Mouse (Mus musculus) embryo, embryonic 11 days (tissue): ENCODE measurements around the gene Runx2.

Experiments used
- DNase-seq: peaks from one replicate; pipeline ENCODE4 v3.0.0-alpha.2; 2015

The Runx2 gene

DNA sequence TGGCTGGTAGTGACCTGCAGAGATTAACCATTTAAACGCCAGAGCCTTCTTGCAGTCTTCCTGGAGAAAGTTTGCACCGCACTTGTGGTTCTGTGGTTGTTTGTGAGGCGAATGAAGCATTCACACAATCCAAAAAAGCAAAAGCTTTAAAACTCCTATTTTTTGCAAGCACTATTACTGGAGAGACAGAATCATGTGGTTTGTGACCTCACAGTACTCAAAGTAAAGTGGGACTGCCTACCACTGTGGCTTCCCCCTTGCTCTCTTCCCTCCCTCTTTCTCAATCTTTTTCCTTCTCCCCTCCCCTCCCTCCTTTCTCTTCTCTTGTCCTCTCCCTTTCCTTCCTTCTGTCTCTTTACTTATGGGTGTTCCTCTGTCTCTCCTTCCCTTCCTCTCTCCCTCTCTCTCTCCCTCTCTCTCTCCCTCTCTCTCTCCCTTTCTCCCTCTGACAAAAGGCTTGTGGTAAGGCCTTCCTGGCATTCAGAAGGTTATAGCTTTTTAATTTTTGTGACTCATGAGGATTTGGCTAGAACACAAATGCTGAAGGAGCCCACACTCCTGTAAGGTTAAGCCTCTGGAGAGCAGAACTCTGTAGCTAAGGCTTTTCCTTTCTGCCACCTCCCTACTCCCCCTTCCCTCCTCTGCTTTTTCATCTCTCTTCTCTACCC, at the start of gene Runx2:
Gene Runx2 (minus strand): TSS at position 290 of the 668 bp plus-strand sequence.
- DNase-seq, result no peak

DNA sequence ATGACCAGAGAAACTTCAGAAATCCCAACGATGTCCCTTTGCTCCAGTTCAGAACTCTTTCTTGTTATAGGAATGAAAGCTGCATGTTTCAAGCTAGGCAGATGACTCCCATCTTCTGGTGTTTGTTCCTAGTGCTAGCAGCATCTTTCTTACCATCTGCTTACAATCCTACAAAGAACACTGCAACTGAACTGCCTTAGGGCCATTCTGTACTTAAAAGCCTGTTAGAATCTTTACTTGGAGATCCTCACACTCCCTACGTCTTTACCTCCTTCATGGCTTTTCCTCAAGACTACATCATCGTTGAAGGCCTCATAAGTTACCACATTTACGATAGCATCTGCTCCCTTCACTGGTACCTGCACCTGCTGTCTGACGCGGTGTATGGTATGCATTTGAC, 48.6 kb upstream of the Runx2 start:
- no peak for DNase-seq

GRCm38 (mm10) chr17:44842184-44842583, 27.6 kb upstream of the Runx2 start:
- no peak for DNase-seq

DNA sequence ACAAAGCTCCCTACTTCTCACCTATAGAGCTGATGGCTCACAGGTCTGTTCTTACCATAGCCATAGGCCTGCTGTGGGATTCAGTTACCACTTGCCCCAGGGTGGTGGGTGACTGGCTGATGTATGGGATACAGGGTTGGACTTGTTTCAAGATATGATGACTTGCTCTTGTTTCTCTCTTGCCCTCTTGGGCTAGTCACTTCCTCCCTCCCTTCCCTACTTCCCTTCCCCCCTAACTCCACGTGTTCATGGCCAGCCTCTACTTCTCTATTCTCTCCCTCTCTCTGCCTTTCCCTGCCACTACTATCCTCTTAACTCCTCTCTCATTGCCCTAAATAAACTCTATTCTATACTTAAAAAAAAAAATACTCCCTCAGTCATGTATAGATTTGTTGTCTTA, 16.6 kb upstream of the Runx2 start:
- no peak for DNase-seq

GRCm38 (mm10) chr17:44829587-44829986, 15.0 kb upstream of the Runx2 start:
- no peak for DNase-seq

DNA sequence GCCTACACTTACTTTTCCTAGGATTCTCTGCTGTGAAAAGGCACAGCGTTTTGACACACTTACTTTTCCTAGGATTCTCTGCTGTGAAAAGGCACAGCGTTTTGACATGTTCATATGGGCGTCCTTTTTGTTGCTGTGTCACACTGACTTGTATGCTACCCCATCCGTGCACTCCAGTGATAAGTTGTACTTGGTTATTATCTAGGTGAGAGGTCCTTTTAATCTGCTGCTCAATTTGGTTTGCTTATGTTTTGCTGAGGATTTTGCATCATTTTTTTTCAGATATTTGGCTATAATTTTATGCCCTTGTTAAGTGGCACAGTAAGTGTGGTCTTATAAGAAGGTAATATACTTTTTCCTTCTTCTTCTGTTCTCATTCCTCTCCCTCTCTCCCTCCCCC, 13.4 kb upstream of the Runx2 start:
- no peak for DNase-seq

DNA sequence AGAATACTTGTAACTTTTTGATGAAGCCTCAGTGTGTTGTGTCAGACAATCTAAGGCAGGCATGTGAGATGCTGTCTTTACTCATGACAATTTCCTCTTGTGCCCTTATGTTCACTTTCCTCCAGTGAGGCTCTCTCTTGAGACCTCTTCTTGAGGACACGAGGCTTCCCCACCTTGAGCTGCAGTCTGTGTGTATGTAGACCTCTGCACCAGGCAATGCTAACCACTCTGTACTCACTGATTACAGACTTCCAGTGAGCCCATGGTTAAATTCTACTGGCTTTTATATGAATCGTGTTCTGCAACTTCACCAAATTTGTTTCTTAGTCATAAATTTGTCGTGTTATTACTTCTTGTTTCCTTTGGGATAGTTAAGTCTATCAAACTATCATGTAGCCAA, 12.5 kb upstream of the Runx2 start:
- no peak for DNase-seq

GRCm38 (mm10) chr17:44821940-44822339, 7.3 kb upstream of the Runx2 start:
- DNase-seq, result no peak

GRCm38 (mm10) chr17:44819816-44820215, 5.2 kb upstream of the Runx2 start:
- no peak for DNase-seq

- DNase-seq, result no peak
Measured at GRCm38 (mm10) chr17:44818825-44819224, 4.2 kb upstream of the Runx2 start.

DNA sequence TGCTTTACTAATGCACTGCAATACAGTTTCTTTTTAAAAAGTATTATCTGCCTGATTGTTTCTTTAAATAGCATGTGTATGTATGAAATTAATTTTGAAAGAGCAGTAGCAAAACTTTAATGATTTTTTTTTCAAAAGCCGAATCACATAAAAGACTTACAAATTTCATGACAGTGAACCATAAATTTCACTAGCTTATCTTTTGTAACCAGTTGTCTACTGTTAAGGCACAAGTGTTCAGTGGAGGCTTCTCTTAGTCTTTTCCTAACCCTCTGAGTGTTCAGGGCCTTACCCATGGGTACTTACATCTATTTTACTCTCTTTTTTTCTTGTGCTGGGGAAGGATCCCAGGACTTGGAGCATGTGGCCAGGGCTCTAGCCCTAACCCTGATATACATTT, 7.6 kb downstream of the Runx2 start:
- no peak for DNase-seq

DNA sequence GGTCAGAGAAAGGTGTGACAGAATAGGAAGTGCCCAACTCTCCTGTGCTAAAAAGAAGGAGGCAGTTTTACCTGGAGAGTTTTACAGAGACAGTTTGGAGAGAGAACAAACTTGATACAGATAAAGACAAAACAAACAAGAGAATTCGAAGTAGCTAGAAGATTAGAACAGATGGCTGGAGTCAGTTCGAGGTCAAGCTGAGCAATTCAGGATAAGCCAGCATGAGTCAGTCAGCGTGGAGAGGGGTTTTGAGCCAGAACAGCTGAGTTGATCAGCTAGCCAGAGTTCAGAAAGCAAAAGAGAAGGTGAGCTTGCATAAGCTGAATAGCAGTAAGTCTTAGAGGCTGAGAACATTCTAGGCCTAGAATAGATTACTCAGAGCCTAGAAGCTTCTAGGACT, 17.3 kb downstream of the Runx2 start:
- DNase-seq, result no peak

DNA sequence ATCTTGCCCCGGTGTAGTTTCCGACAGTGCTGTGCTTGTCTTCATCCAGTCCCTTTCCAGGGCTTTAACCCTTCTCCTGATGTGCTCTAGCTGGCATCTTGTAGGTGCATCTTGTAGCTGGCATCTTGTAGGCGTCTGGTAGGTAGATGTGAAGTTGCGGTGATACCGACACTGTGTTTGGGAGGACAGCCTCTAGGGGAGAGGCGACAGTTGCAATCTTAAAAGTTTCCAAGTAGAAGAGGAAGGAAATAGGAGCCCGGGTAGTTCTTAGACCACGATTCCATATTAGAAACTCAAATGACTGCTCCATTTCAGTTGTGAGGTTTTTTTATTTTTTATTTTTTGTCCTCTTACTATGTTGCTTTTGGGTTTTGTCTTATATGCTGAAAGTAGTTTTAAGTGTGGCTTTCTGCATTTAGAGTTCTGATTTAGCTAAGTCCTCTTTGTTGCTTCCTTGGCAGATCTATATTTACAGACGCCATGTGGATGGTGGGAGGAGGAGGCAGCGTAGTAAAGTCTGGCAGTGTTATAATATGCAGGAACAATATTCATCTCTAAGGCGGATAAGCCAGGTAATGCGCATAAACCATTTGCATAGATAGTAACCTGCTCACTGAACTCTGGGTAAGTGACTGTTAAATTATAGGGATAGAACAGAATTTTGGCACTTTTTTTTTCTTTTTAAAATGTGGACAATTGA, 22.2 kb downstream of the Runx2 start:
- no peak for DNase-seq

DNA sequence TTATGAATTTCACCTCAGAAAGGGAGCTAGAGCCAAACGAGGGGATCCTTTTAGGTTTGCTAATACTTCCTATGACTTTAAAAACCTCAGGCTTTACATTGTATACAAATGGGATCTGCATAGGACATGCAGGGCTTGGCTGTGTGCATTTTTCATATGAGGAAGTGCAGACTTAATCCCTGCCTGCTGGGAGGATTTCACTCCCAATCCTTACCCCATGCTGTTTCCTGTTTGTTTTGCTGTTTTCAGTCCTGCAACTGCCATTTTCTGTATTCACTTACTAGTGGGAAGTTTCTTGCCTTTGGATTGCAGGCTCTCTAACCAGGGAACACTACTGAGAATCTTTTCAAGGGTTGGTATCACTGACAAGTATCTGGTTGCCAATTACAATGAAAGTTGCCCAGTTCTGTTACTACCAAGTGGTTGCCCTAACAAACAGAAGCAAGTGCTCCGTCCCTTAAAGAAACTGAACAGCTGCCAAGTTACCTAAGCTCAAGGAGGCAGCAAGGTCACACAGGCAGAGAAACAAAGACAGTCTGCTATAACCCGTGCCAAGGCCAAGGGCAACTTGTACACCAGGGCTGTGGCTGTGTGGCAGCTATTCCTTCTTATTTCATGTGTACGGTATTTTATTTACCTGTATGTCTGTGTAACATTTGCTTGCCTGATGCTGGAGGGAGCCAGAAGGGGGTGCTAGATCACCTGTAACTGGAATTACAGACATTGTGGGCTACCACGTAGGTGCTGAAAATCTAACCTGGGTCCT, 25.4 kb downstream of the Runx2 start:
- DNase-seq, result no peak

- DNase-seq, result no peak
Measured at GRCm38 (mm10) chr17:44783143-44783542, 31.5 kb downstream of the Runx2 start.

DNA sequence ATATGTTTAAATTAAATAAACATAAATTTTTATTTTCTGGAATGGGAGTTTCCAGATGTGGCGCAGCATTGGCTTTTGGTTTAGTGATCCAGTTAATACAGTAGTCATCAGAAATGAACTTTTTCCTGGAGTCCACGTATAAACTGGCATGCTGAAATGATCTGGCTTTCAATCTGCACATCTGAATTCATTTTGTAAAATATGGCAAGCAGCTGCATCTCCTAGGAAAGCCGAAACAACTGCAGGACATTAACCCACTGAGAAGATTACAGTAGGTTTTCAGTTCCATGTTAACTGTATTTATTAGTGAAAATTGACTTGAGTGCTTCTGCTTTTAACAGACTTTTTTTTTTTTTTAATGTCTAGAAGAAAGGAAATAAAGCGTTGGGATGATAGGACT, 32.2 kb downstream of the Runx2 start:
- DNase-seq, result no peak

- DNase-seq, result no peak
Measured at GRCm38 (mm10) chr17:44780353-44780752, 34.2 kb downstream of the Runx2 start.

GRCm38 (mm10) chr17:44778141-44778540, 36.5 kb downstream of the Runx2 start:
- DNase-seq, result no peak

GRCm38 (mm10) chr17:44777337-44777804, 37.2 kb downstream of the Runx2 start:
- peak; percentile 78 for DNase-seq

DNA sequence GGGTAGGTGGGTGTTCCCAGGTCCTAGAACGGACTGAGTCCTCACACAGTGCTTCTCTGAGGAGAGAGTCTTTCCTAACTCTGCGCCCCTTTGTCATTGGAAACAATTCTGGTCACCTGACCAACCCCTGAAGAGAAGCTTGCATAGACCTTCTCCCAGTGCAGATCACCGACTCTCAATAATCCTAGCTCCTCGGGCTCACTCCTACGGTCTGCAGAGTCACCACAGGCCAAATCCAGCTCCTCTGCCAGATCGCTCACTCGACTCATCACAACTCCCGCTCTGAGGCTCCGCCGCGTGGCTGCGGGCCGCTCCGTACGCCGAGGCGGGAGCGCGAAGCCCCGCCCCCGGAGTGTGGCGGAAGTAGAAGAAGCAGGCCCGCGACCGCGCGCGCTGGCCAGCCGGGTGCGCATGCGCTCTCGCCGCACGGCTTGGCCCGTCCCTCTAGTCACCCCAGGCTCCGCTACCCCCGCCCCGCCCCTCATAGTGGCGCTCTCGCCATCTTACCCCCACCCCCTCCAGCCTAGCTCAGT, 37.8 kb downstream of the Runx2 start, which contains the start of gene Supt3:
Gene Supt3 (plus strand): TSS at position 415 of the 533 bp plus-strand sequence.
- peak; percentile 97 for DNase-seq

GRCm38 (mm10) chr17:44772576-44772975, 42.0 kb downstream of the Runx2 start:
- no peak for DNase-seq

GRCm38 (mm10) chr17:44770871-44771270, 43.7 kb downstream of the Runx2 start:
- no peak for DNase-seq

- peak; percentile 51 for DNase-seq
Measured at GRCm38 (mm10) chr17:44768522-44768921, 46.1 kb downstream of the Runx2 start.
